Mouse (Mus musculus): ENCODE measurements at regions not wholly inside any gene's neighbourhood (a gene's known extent, or its start where the extent isn't known, plus 50 kb on each side); places are given as distances from the start of the nearest gene placed in this dataset.

- Histone ChIP-seq H3K4me1 (ENCODE audit: control insufficient read depth, insufficient read depth, low read length) (no peaks in the 10 kb centered on the region), H3K9me3 (ENCODE audit: control insufficient read depth, low read length) (no peaks in the 10 kb centered on the region), H3K9ac (ENCODE audit: low read depth, low read length) (no peak overlapping the region), H3K4me3 (ENCODE audit: low read length) (no peak overlapping the region), H3K27me3 (ENCODE audit: control insufficient read depth, insufficient read depth, low read length) (no peaks in the 10 kb centered on the region), H3K4me2 (replicated peaks; ENCODE audit: low read depth, low read length) (no peak overlapping the region), H3K27ac (ENCODE audit: low read depth, low read length) (no peak overlapping the region), H3K36me3 (ENCODE audit: control insufficient read depth, insufficient read depth, low read length) (no peaks in the 10 kb centered on the region)
- no peak for ATAC-seq (ENCODE audit: low FRiP score, low TSS enrichment)
- WGBS: 89% methylated on average over 2 of the region's 2 CpGs
Measured at GRCm38 (mm10) chr16:19024010-19024532, 147.2 kb downstream of the Hira start.

- no peak overlapping the region for H3K4me3 ChIP-seq (ENCODE audit: low read length)
- no peak for ATAC-seq (ENCODE audit: low FRiP score, low TSS enrichment)
- H3K9me3 ChIP-seq (ENCODE audit: control insufficient read depth, low read length): no peaks in the 10 kb centered on the region
- no peaks in the 10 kb centered on the region for H3K27me3 ChIP-seq (ENCODE audit: control insufficient read depth, insufficient read depth, low read length)
- no peaks in the 10 kb centered on the region for H3K36me3 ChIP-seq (ENCODE audit: control insufficient read depth, insufficient read depth, low read length)
- no peak overlapping the region for H3K9ac ChIP-seq (ENCODE audit: low read depth, low read length)
- no peak overlapping the region for H3K4me2 ChIP-seq (replicated peaks; ENCODE audit: low read depth, low read length)
- no peaks in the 10 kb centered on the region for H3K4me1 ChIP-seq (ENCODE audit: control insufficient read depth, insufficient read depth, low read length)
- no peak overlapping the region for H3K27ac ChIP-seq (ENCODE audit: low read depth, low read length)
Measured at GRCm38 (mm10) chr16:19025227-19025932, 148.5 kb downstream of the Hira start.

- WGBS: 70% methylated on average over 1 of the region's 1 CpGs
- no peak overlapping the region for H3K27ac ChIP-seq (ENCODE audit: low read depth, low read length)
- no peak overlapping the region for H3K9ac ChIP-seq (ENCODE audit: low read depth, low read length)
- H3K4me3 ChIP-seq (ENCODE audit: low read length): no peak overlapping the region
- H3K4me1 ChIP-seq (ENCODE audit: control insufficient read depth, insufficient read depth, low read length): no peaks in the 10 kb centered on the region
- H3K9me3 ChIP-seq (ENCODE audit: control insufficient read depth, low read length): no peaks in the 10 kb centered on the region
- no peaks in the 10 kb centered on the region for H3K27me3 ChIP-seq (ENCODE audit: control insufficient read depth, insufficient read depth, low read length)
- ATAC-seq (ENCODE audit: low FRiP score, low TSS enrichment): no peak
- no peaks in the 10 kb centered on the region for H3K36me3 ChIP-seq (ENCODE audit: control insufficient read depth, insufficient read depth, low read length)
- H3K4me2 ChIP-seq (replicated peaks; ENCODE audit: low read depth, low read length): no peak overlapping the region
Measured at GRCm38 (mm10) chr16:19027096-19027495, 150.3 kb downstream of the Hira start.

GRCm38 (mm10) chr16:19032582-19032981, 155.7 kb downstream of the Hira start:
- H3K4me2 ChIP-seq (replicated peaks; ENCODE audit: low read depth, low read length): no peak overlapping the region
- H3K27ac ChIP-seq (ENCODE audit: low read depth, low read length): no peak overlapping the region
- H3K4me3 ChIP-seq (ENCODE audit: low read length): no peak overlapping the region
- H3K27me3 ChIP-seq (ENCODE audit: control insufficient read depth, insufficient read depth, low read length): no peaks in the 10 kb centered on the region
- H3K9ac ChIP-seq (ENCODE audit: low read depth, low read length): no peak overlapping the region
- no peaks in the 10 kb centered on the region for H3K36me3 ChIP-seq (ENCODE audit: control insufficient read depth, insufficient read depth, low read length)
- no peak for ATAC-seq (ENCODE audit: low FRiP score, low TSS enrichment)
- no peaks in the 10 kb centered on the region for H3K9me3 ChIP-seq (ENCODE audit: control insufficient read depth, low read length)
- no peaks in the 10 kb centered on the region for H3K4me1 ChIP-seq (ENCODE audit: control insufficient read depth, insufficient read depth, low read length)

- H3K4me3 ChIP-seq (ENCODE audit: low read length): no peak overlapping the region
- WGBS: 85% methylated on average over 12 of the region's 12 CpGs
- no peaks in the 10 kb centered on the region for H3K9me3 ChIP-seq (ENCODE audit: control insufficient read depth, low read length)
- H3K27me3 ChIP-seq (ENCODE audit: control insufficient read depth, insufficient read depth, low read length): no peaks in the 10 kb centered on the region
- no peak overlapping the region for H3K4me2 ChIP-seq (replicated peaks; ENCODE audit: low read depth, low read length)
- H3K36me3 ChIP-seq (ENCODE audit: control insufficient read depth, insufficient read depth, low read length): no peaks in the 10 kb centered on the region
- H3K27ac ChIP-seq (ENCODE audit: low read depth, low read length): no peak overlapping the region
- no peaks in the 10 kb centered on the region for H3K4me1 ChIP-seq (ENCODE audit: control insufficient read depth, insufficient read depth, low read length)
- ATAC-seq (ENCODE audit: low FRiP score, low TSS enrichment): no peak
- H3K9ac ChIP-seq (ENCODE audit: low read depth, low read length): no peak overlapping the region
Measured at GRCm38 (mm10) chr16:19035781-19036180, 158.9 kb downstream of the Hira start.

- H3K9ac ChIP-seq (ENCODE audit: low read depth, low read length): no peak overlapping the region
- no peak overlapping the region for H3K27ac ChIP-seq (ENCODE audit: low read depth, low read length)
- H3K4me1 ChIP-seq (ENCODE audit: control insufficient read depth, insufficient read depth, low read length): no peaks in the 10 kb centered on the region
- no peaks in the 10 kb centered on the region for H3K9me3 ChIP-seq (ENCODE audit: control insufficient read depth, low read length)
- H3K27me3 ChIP-seq (ENCODE audit: control insufficient read depth, insufficient read depth, low read length): no peaks in the 10 kb centered on the region
- ATAC-seq (ENCODE audit: low FRiP score, low TSS enrichment): no peak
- H3K36me3 ChIP-seq (ENCODE audit: control insufficient read depth, insufficient read depth, low read length): no peaks in the 10 kb centered on the region
- no peak overlapping the region for H3K4me3 ChIP-seq (ENCODE audit: low read length)
- no peak overlapping the region for H3K4me2 ChIP-seq (replicated peaks; ENCODE audit: low read depth, low read length)
- WGBS: 88% methylated on average over 2 of the region's 2 CpGs
Measured at GRCm38 (mm10) chr16:19037681-19038080, 160.8 kb downstream of the Hira start.

- H3K4me1 ChIP-seq (ENCODE audit: control insufficient read depth, insufficient read depth, low read length): no peaks in the 10 kb centered on the region
- no peak overlapping the region for H3K9ac ChIP-seq (ENCODE audit: low read depth, low read length)
- no peaks in the 10 kb centered on the region for H3K9me3 ChIP-seq (ENCODE audit: control insufficient read depth, low read length)
- no peaks in the 10 kb centered on the region for H3K27me3 ChIP-seq (ENCODE audit: control insufficient read depth, insufficient read depth, low read length)
- H3K4me2 ChIP-seq (replicated peaks; ENCODE audit: low read depth, low read length): no peak overlapping the region
- no peaks in the 10 kb centered on the region for H3K36me3 ChIP-seq (ENCODE audit: control insufficient read depth, insufficient read depth, low read length)
- no peak overlapping the region for H3K4me3 ChIP-seq (ENCODE audit: low read length)
- ATAC-seq (ENCODE audit: low FRiP score, low TSS enrichment): no peak
- H3K27ac ChIP-seq (ENCODE audit: low read depth, low read length): no peak overlapping the region
Measured at GRCm38 (mm10) chr16:19052791-19053190, 176.0 kb downstream of the Hira start.

- H3K27ac ChIP-seq (ENCODE audit: low read depth, low read length): no peak overlapping the region
- no peak overlapping the region for H3K9ac ChIP-seq (ENCODE audit: low read depth, low read length)
- no peaks in the 10 kb centered on the region for H3K36me3 ChIP-seq (ENCODE audit: control insufficient read depth, insufficient read depth, low read length)
- H3K4me3 ChIP-seq (ENCODE audit: low read length): no peak overlapping the region
- no peaks in the 10 kb centered on the region for H3K9me3 ChIP-seq (ENCODE audit: control insufficient read depth, low read length)
- ATAC-seq (ENCODE audit: low FRiP score, low TSS enrichment): no peak
- H3K4me2 ChIP-seq (replicated peaks; ENCODE audit: low read depth, low read length): no peak overlapping the region
- no peaks in the 10 kb centered on the region for H3K4me1 ChIP-seq (ENCODE audit: control insufficient read depth, insufficient read depth, low read length)
- 85% methylated on average over 1 of the region's 1 CpGs for WGBS
- H3K27me3 ChIP-seq (ENCODE audit: control insufficient read depth, insufficient read depth, low read length): no peaks in the 10 kb centered on the region
Measured at GRCm38 (mm10) chr16:19060343-19060742, 183.5 kb downstream of the Hira start.

- no peak for ATAC-seq (ENCODE audit: low FRiP score, low TSS enrichment)
- Histone ChIP-seq H3K9ac (ENCODE audit: low read depth, low read length) (no peak overlapping the region), H3K4me2 (replicated peaks; ENCODE audit: low read depth, low read length) (no peak overlapping the region), H3K4me1 (ENCODE audit: control insufficient read depth, insufficient read depth, low read length) (no peaks in the 10 kb centered on the region), H3K4me3 (ENCODE audit: low read length) (no peak overlapping the region), H3K27me3 (ENCODE audit: control insufficient read depth, insufficient read depth, low read length) (no peaks in the 10 kb centered on the region), H3K27ac (ENCODE audit: low read depth, low read length) (no peak overlapping the region), H3K36me3 (ENCODE audit: control insufficient read depth, insufficient read depth, low read length) (no peaks in the 10 kb centered on the region), H3K9me3 (ENCODE audit: control insufficient read depth, low read length) (no peaks in the 10 kb centered on the region)
- 94% methylated on average over 3 of the region's 3 CpGs for WGBS
Measured at GRCm38 (mm10) chr16:19061796-19062195, 185.0 kb downstream of the Hira start.

All from kidney, embryonic 14.5 days (tissue).